Mouse (Mus musculus): Measurements from ENCODE around the gene Pgpep1. TPM values are rescaled to one million over a fixed set of nuclear protein-coding genes. Genes with fewer than 3 reads are reported as not detected.

Gene Pgpep1
- total RNA-seq, 1 experiment from 2014 or later: 129 TPM

Other genes starting within 250 kb of the Pgpep1 start
- 23.9 and 28.8 TPM in 2 replicates for gene Crtc1, start 220.8 kb downstream of the Pgpep1 start, total RNA-seq (2021)
- 22.3 and 24.9 TPM in 2 replicates for gene Klhl26, start 183.4 kb downstream of the Pgpep1 start, total RNA-seq (2021)
- gene Tmem59l, start 173.0 kb downstream of the Pgpep1 start, total RNA-seq (2021): 10.1 and 10.2 TPM in 2 replicates
- gene Crlf1, start 167.2 kb downstream of the Pgpep1 start, total RNA-seq (2021): 0.18 TPM in 1 of 2 replicates, not detected in the other
- gene Rex1bd, start 153.6 kb downstream of the Pgpep1 start, total RNA-seq (2021): 141 and 158 TPM in 2 replicates
- 1,380 and 1,587 TPM in 2 replicates for gene Uba52, start 149.6 kb downstream of the Pgpep1 start, total RNA-seq (2021)
- 361 and 404 TPM in 2 replicates for gene Fkbp8, start 132.7 kb downstream of the Pgpep1 start, total RNA-seq (2021)
- 68.9 and 85.4 TPM in 2 replicates for gene Kxd1, start 132.4 kb downstream of the Pgpep1 start, total RNA-seq (2021)
- gene Ell, start 120.9 kb downstream of the Pgpep1 start, total RNA-seq (2021): 24.3 and 29.8 TPM in 2 replicates
- gene Isyna1, start 66.0 kb downstream of the Pgpep1 start, total RNA-seq (2021): 89.7 and 101 TPM in 2 replicates
- 82.0 and 88.2 TPM in 2 replicates for gene Ssbp4, start 51.5 kb downstream of the Pgpep1 start, total RNA-seq (2021)
- gene Lrrc25, start 44.2 kb downstream of the Pgpep1 start, total RNA-seq (2021): 1.0 and 2.2 TPM in 2 replicates
- gene Gdf15, start 27.9 kb downstream of the Pgpep1 start, total RNA-seq (2021): 2.2 and 5.7 TPM in 2 replicates
- 66.1 and 86.8 TPM in 2 replicates for gene Lsm4, start 12.9 kb upstream of the Pgpep1 start, total RNA-seq (2021)
- 191 and 217 TPM in 2 replicates for gene Jund, start 38.6 kb upstream of the Pgpep1 start, total RNA-seq (2021)
- gene Iqcn, start 43.1 kb upstream of the Pgpep1 start, total RNA-seq (2021): 0.15 and 0.19 TPM in 2 replicates
- gene Gm3336, start 58.2 kb upstream of the Pgpep1 start, total RNA-seq (2021): not detected in 2 replicates
- gene Pde4c, start 63.3 kb upstream of the Pgpep1 start, total RNA-seq (2021): 0.55 and 1.3 TPM in 2 replicates
- 65.2 and 89.6 TPM in 2 replicates for gene Rab3a, start 94.3 kb upstream of the Pgpep1 start, total RNA-seq (2021)
- 127 and 143 TPM in 2 replicates for gene Mpv17l2, start 100.6 kb upstream of the Pgpep1 start, total RNA-seq (2021)
- gene Pik3r2, start 116.3 kb upstream of the Pgpep1 start, total RNA-seq (2021): 50.2 and 62.1 TPM in 2 replicates
- gene Mast3, start 144.7 kb upstream of the Pgpep1 start, total RNA-seq (2021): 26.9 and 27.4 TPM in 2 replicates
- not detected in 2 replicates for gene Il12rb1, start 148.1 kb upstream of the Pgpep1 start, total RNA-seq (2021)
- 10.6 and 14.4 TPM in 2 replicates for gene Arrdc2, start 179.3 kb upstream of the Pgpep1 start, total RNA-seq (2021)
- gene Kcnn1, start 202.9 kb upstream of the Pgpep1 start, total RNA-seq (2021): 2.2 and 3.3 TPM in 2 replicates
- gene Ccdc124, start 213.5 kb upstream of the Pgpep1 start, total RNA-seq (2021): 54.6 and 57.5 TPM in 2 replicates
- 0.09 TPM in 1 of 2 replicates, not detected in the other for gene Slc5a5, start 232.4 kb upstream of the Pgpep1 start, total RNA-seq (2021)
- 1,315 and 1,410 TPM in 2 replicates for gene Rpl18a, start 237.0 kb upstream of the Pgpep1 start, total RNA-seq (2021)
- gene Map1s, start 245.5 kb upstream of the Pgpep1 start, total RNA-seq (2021): 26.3 and 42.6 TPM in 2 replicates

All from adrenal gland, postnatal 25 days (tissue).